Mouse (Mus musculus) cerebellum, postnatal 4 days (tissue): ENCODE data around the gene Acsl3.

Source experiments
- DNase-seq, 2 experiments: peaks; one replicate each; pipeline ENCODE4 v3.0.0; 2022; ENCODE audit warnings: low spot score in 2 of 2, mixed read lengths in 1 of 2

Gene Acsl3

DNA sequence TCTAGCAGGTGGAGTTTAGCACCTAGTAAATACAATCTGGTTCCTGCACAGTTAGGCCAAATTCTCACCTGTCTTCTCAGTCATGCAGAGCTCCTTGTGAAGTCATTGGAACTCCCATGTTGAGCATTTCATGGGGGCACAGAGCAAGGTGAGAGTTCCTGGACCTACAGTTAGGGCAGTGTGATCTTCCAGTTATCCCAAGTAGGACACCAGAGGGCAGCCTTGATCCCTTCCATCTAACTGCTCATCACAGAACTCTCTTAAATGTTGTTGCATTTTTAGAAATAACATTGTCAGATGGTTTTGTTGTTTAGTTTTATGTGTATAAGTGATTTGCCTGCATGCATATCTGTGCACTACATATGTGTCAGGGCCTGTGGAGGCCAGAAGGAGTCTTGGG lies 29.2 kb downstream of the Acsl3 start:
- DNase-seq, result no peak

DNA sequence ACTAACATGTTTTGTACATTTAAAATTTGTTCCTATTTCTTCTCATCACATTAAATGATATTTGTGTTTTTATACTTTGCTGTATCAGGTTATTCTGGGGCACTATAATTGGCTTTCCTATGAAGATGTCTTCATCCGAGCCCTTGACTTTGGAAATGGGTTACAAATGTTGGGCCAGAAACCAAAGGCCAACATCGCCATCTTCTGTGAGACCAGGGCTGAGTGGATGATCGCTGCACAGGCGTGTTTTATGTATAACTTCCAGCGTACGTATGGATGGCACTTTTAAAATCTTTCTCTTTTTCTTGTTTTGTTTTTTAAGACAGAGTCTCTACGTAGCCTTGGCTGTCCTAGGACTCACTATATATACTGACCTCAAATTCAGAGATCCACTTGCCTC lies 30.5 kb downstream of the Acsl3 start:
- no peak for DNase-seq

DNA sequence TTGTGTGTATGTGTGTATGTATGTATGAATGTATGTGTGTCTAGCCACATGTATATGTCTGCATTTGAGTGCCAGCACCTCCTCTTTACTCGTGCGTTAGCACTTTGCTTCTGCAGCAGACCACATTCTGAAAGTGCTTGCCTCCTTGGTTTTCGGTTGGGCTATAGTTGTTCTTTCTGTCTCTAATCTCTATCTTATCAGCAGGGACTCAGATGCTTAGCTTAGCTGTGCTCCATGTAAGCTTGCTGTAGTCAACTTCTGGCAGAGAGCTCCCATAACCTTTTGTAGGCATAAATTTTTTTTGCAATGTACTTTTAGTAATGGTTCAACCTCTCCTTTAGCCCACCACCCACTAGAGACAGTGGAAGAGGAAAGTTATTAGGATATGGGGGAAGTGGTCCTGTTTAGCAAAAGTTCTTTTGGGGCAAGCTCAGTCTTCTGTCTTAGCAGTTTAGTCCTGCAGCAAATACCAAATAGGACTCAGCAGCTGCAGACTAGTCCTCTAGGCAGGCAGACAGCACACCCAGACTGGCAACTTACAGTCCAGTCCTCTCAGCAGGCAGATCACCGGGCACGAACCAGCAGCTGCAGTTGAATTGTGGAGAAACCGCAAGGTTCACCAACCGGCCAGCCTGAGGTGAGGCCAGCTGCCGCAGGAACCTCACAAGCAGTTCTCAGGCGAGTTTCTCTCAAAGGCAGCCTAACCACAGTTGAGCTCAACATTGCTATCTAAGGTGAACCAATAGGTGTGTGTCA lies 37.1 kb downstream of the Acsl3 start:
- DNase-seq, result no peak

DNA sequence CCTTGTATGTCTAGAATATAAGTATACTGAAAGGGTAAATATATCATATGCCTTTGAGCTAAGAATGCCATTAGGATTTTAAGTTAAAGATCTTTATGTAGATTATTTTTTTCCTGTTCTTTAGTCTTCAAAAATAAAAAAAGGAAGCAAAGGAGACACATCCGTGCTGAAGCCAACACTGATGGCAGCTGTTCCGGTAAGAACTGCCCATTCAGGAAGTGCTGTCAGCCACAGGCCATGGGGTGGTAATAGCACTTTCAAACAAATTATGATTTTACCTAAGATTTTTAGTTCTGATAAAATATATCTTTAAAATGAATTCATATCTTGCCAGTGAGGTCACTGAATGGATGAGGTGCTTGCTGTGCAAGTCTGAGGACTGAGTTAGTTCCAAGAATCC lies 38.7 kb downstream of the Acsl3 start:
- DNase-seq, result no peak

DNA sequence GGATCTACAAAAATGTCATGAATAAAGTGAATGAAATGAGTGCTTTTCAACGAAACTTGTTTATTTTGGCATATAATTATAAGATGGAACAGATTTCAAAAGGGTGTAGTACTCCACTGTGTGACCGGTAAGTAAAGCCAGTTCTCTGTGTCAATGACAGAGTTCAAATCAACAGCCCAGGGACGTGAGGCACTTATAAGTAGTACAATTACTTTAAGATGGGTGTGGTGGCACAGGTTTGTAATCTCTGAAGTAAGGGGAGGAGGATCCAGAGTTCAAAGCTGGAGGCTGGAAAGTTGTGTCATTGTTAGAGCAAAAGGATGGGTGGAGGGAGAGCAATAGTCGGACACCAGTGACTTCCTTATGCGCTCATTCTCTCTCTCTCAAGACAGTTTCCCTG lies 39.3 kb downstream of the Acsl3 start:
- no peak for DNase-seq

DNA sequence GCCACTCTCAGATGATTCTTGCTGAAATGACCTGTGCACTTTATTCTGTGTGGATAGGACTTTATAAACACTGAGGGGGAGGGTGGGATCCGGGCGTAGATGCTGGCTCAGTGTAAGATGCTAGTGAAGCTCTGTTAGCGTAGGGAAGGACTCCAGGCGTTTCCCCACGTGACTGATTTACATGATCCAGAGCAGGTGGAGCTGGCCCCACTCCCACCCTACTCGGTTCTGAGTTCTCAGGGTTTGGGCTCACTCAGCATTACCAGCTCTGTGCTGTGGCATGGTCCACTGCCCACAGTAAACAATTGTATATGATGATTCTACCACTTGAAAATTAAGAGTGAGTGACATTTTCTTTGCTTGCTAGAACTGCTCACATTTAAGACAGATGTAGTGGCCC lies 40.5 kb downstream of the Acsl3 start:
- no peak for DNase-seq

DNA sequence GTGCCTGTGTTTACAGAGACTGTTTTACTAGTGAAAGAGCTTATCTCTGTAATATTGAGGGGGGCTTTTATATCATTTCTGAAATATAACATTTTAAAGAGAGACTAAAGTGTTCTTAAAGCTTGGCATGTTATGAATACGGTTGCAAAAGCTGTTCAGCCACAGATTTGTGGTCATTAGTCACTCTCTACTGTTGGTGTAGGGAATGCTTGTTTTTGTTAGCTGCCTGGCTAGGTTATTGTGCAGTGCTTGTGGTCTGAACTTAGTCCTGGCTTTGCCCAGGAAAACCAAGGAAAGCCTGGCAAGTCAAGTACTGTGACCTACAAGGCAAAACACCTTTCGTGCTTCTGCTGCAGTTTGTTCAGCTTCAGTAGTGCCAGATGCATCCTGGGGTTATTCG lies 44.1 kb downstream of the Acsl3 start:
- no peak for DNase-seq

DNA sequence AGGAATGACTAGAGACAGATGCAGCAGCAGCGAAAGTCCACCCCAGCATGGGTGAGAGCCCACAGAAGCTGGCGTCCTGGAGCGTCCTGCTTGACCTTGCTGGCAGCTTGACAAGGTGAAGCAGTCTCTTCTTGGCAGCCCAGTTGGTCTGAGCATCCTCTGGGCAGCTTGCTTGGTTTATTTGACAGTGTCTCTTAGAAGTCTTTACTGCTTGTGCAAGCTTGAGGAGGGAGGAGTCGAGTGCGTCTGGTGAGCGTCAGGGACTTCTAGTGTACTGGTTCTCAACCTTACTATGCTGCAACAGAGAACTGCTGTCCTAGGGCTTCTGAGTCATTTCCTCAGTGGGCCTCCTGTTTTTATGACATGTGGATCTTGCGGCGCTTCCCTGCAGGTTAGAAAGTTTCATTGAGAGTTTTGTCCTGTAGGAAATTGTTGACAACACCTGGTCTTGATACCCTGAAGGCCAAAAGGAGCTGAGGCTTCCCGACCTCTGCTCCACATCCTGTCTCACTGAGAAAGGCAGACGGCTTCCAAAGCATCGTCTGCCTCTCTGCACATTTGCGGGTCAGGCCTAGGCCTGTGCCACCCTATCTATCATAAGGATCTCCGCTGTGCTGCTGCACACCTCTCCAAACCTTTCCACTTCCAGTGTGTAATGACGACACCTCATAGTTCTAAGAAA lies 44.8 kb downstream of the Acsl3 start:
- DNase-seq, result no peak

DNA sequence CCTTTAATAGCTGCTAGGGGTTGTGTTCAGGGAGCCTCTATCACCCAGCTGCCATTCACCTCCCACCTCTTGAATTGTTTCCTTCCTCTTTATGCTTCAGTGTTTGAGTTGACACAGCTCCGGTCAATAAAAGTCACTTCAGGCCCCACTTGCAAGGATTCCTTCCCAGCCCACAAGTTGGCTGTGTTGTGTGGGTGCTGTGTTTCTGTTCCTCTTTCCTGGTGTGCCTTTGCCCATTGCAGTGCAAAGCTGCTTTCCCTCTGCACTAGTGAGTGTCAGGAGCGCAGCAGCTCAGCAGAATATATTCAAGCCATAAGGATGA lies 45.3 kb downstream of the Acsl3 start:
- no peak for DNase-seq

DNA sequence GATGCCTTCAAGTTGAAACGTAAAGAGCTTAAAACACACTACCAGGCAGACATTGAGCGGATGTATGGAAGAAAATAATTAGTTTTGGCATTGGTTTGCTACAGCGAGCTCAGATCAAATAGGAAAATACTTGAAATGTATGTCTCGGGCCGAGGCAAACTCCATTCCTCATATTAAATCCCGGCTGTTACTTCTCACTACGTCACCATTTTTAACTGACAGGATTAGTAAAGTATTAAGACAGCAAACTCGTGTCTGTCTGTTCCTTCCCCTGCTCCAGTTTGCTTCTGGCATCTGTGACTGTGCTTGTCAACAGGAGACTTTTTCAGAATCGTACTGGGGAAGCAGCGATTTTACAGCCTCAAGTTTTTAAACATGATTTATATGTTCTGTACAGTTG lies 48.7 kb downstream of the Acsl3 start:
- no peak for DNase-seq

DNA sequence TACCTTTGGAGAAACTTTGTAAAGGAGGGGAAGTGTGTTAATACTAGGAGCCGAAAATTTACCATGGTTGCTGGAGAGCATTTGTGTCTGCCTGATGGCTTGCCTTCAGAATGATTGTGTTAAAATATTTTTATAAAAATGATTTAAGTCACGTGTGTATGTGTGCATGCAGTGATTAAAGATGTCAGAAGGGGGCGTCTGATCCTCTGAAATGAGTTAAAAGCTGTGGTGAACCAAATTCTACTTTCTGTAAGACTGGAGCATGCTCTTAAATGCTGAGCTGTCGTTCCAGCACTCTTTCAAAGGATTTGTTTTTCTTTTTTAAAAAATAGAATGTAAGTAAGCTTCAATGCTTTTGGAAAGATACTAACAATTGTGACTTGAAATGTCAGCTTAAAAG lies 49.7 kb downstream of the Acsl3 start:
- peak in 1 of 2 experiments; percentile 22 for DNase-seq

DNA sequence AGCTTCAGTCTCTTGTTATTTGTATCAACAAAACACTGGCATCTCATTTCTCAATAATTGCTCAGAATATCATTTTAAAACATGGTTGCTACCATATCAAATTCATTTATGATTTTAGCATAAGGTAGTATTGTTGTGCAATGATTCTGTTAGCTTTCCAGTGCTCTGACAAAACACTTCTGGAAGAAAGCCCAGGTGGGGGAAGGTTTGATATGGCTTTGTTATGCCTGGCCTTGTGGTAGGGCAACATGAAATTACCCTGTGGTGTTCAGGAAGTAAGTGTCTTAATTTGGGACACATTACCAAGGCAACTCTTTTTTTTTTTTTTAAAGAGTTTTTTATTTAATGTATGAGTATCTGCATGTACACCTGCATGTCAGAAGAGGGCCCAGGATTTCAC lies 52.4 kb downstream of the Acsl3 start:
- DNase-seq, result no peak

DNA sequence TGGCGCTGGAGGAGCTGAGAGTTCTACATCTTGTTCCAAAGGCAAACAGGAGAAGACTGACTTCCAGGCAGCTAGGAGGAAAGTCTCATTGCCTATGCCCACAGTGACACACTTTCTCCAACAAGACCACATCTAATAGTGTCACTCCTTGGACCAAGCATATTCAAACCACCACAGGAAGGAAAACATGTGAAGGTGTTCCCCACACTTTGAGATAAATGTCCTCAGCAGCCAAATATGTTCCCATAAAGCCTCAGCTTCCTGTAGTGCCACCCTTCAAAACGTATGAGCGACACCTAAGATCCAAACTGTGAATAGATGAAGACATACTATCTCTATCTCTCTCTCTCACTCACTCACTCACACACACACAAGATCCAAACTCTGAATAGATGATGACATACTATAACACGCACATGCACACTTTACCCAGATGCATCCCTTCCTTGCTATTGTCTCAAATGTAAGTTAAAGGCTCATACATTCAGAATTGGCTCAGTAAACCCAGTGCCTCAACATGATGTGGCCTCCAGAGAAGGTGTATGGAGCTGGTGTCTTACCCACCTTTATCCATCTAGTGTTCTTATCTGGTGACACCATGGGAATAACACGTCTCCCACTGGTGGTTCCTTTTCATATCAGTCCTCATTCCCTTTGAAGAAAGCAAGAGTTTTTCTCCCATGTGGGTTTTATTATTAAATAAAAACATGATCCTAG lies 53.1 kb downstream of the Acsl3 start:
- DNase-seq, result no peak

DNA sequence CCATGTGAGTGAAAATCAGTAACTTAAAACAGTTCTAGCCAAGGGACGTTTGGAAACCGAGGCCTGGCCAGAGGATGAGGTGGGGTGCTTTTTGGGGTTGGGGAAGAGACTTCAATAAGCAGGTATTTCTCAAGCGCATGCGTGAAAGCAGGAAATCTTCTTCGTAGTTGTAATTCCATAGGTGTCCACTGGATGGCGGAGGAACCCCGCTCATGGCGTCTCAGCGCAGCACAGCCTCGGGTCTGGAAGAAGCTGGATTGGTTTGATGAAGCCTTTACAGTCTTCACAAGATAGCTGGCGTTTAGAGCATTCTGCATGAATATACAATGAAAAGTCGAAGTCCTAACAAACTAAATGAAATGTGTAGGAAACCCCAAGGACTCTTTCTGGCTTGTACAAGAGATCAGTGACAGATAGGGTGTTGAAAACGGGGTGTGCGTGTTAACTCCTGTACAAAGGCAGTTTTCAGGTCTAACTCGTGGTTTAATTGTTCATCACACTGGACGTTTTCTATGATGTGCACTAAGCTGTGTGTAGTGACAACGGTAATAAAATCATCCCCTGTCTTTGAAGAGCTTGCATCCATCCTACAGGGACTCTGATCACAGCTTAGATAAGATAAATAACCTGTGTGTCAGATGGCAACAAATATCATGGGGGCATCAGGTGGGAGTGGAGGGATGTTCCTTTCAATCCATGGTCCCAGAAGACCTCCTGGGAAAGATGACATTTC lies 67.0 kb downstream of the Acsl3 start:
- DNase-seq, result peak; percentile 73 to 89

DNA sequence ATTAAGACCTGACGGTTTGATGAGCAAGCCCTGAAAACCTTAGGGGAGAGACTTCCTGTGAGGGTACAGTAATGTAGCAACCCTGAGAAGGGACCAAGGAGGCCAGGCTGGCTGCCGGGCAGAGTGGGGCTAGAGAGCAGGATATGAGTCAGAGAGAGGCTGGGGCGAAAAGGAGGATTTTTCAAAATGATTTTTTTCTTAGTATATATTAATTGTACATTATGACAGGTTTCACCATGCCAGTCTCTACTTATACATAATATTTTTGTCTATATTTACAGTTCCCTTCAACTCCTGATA lies 67.5 kb downstream of the Acsl3 start:
- no peak for DNase-seq

DNA sequence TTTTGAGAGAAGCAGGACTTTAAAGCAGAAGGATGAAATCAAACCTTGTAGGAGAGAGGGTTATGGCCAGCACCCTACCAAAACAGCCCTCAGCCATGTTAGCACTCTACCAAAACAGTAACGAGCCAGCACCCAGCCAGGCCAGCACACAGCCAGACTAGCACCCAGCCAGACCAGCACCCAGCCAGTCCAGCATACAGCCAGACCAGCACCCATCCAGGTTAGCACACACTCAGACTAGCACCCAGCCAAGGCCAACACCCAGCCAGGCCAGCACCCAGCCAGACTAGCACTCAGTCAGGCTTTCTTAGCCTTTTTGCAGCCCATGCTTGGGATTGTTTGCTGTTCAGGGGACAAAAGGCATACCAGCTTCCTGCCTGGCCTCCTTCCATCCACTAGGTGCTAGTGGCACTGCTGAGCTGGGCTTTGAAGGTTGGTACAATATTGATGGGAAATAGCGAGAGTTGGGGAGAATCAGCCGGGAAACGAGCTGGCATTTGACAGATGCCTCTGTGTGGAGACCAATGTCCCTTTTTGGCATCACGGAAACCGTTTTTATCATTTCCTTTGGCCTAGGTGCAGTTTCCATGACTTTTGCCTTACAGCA lies 68.1 kb downstream of the Acsl3 start:
- DNase-seq, result peak in 1 of 2 experiments; percentile 27

DNA sequence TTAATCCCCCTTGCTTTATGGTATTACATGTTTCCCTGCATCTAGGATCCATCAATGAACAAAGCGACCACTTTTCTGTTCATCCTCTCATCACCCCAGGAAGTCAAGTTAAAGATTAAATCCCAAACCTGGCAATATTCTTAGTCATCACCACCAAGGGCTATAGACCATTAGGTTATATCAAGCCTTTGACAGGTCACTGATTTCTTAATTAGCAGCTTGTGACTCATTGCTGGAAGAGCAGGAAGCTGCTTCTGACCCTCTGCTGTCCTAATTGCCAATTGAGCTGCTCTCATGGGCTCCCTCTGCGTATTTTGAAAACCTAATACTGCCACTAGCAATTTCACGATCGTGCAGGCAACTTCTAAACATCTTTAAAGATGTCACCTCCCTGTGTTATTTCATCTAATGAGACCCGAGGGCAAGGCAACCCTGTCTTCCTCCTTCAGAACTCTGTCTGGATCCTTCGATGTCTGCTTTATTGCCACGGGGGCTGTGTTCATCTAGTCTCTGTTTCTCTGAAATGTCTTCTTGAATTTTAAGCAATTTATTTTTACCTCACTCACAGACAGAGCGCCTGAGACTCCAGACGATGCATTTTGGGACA lies 72.6 kb downstream of the Acsl3 start:
- no peak for DNase-seq

DNA sequence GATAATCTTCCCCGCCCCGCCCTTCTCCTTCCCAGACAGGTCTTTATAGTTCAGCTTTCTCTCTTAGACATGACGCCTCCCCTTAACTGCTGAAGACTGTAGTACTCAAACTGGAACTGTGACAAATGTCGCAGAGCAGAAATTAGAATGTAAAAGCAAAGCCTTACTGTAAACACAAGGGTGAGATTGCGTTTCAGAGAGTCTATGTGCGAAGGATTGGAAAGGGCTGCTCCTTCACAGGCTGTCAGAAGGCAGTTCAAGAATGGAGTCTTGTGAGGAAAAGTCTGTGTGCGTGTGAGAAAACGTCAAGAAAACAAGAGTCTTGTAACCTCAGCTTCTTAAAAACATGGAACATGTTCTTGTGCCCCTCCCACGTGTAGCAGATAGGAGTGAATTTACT lies 74.7 kb downstream of the Acsl3 start:
- DNase-seq, result no peak

DNA sequence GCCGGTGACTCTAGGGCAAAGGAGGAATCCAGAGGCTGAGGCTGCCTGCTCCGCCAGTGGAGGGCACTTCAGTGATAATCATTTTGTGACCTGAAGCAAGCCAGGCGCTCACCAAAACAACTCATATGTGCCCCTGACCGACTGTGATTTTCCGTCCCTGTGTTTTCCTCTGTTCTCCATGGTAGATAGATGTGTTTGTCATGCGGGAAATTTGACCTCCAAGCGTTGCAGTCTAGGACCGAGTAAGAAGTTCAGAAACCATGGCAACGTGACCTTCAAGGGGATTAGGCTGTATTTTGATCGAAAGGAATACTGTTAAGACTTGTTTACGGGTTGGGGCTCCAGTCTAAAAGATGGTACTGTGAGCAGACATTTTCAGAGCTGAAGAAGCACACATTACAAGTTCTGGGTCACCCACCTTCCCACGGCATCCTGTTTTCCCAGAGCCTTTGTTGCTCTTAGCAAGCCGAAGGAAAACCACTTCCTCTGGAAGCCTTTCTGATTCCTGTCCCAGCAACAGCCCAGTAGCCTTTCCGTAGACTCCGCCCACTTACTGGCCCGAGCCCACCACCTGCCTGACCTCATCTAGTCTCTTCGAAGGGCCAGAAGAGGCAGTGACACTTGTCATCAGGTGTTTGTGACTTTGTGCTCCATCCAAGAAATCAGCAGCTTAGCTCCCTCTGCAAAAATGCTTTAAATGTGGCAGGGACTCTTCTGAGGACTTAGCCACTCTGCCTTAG lies 76.8 kb downstream of the Acsl3 start:
- no peak for DNase-seq

DNA sequence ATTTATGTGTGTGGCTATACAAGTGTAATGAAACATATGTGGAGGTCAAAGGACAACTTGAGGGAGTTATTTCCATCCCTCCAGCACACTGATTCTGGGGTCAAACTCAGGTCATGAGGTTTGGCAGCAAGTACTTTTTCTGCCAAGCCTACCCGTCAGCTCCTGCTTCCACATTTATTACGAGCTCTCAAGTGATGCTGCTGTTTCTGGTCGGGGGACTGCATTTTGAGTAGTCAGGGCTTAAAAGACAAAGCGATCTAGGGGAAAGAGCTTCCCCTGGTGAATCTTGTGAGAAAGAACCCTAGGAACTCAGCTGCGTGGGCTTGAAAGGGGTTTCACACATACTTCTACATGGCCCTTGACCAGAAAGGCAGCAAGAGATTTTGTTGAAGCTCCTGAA lies 80.0 kb downstream of the Acsl3 start:
- DNase-seq, result no peak

DNA sequence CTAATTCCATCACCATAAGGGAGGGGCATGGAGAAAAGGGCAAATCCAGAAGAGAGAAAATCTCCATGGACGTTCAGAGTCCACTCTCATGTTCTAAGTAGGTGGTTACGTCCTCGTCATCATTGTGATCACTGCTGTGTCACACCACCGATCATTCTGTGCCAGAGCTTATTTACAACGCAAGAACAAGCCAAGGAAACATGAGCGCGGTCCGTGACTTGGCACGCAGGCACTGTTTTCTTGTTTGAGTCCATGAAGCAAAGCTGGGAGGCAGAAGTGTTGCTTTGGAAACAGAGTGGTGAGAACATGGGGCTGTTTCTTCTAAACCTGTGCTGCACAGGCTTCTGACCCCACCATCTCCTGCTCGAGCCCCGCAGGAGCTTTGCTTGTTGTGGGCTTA lies 83.1 kb downstream of the Acsl3 start:
- DNase-seq, result no peak
